Mouse (Mus musculus) kidney, embryonic 14.5 days (tissue): Measurements from ENCODE around the gene Des. TPM values are rescaled to one million over a fixed set of nuclear protein-coding genes. Genes with fewer than 3 reads are reported as not detected.

Experiments
- ATAC-seq: fragments of 200-750 bp; cut with Nextera tagmentation; 2 replicates; pipeline ENCODE4 v1.8.0; 2017; ENCODE audit warnings: moderate number of reproducible peaks, mild to moderate bottlenecking, moderate TSS enrichment, moderate library complexity; ENCODE audit not compliant: low FRiP score, low TSS enrichment
- H3K27ac ChIP-seq: fragments of 300-500 bp; sonication (generic); 2 replicates; pipeline ENCODE4 v1.5.1; 2014; ENCODE audit warnings: low read depth, mild to moderate bottlenecking, low read length, moderate library complexity, mixed read lengths
- H3K27me3 ChIP-seq: fragments of 300-500 bp; sonication (generic); 2 replicates; pipeline ENCODE4 v1.6.1; 2014; ENCODE audit warnings: mild to moderate bottlenecking, low read length; ENCODE audit not compliant: control insufficient read depth, insufficient read depth
- H3K36me3 ChIP-seq: fragments of 300-500 bp; sonication (generic); 2 replicates; pipeline ENCODE4 v1.6.1; 2014; ENCODE audit warnings: low read length, mixed read lengths; ENCODE audit not compliant: control insufficient read depth, insufficient read depth
- H3K4me1 ChIP-seq: fragments of 300-500 bp; sonication (generic); 2 replicates; pipeline ENCODE4 v1.6.1; 2014; ENCODE audit warnings: low read length, mixed read lengths; ENCODE audit not compliant: control insufficient read depth, insufficient read depth
- H3K4me2 ChIP-seq: fragments of 300-500 bp; sonication (generic); replicated peaks from 2 replicates; pipeline ENCODE4 v1.6.1; 2014; ENCODE audit warnings: low read depth, mild to moderate bottlenecking, low read length
- H3K4me3 ChIP-seq: fragments of 300-500 bp; sonication (generic); 2 replicates; pipeline ENCODE4 v1.5.1; 2014; ENCODE audit warnings: mild to moderate bottlenecking, low read length
- H3K9ac ChIP-seq: fragments of 300-500 bp; sonication (generic); 2 replicates; pipeline ENCODE4 v1.6.1; 2014; ENCODE audit warnings: low read depth, mild to moderate bottlenecking, low read length, moderate library complexity
- H3K9me3 ChIP-seq: fragments of 300-500 bp; sonication (generic); 2 replicates; pipeline ENCODE4 v1.6.1; 2016; ENCODE audit warnings: low read length; ENCODE audit not compliant: control insufficient read depth
- WGBS: fragments of 180-500 bp; shearing (Covaris S2); extraction: QIAGEN DNeasy Blood & Tissue Kit; methylation state at CpG from one replicate; pipeline ENCODE4 v1.1.7; 2014; 5-methylcytosine and 5-hydroxymethylcytosine counted together
- polyA plus RNA-seq: library from polyadenylated mRNA; unstranded; fragments of >200 nt; fragmentation: Nextera tagmentation; extraction: Ambion mirVana; gene quantifications from 2 replicates; pipeline ENCODE4 v1.2.1, GENCODE M21; 2014

The Des gene
- polyA plus RNA-seq, 1 experiment from 2014 or later: 41.5 TPM

DNA sequence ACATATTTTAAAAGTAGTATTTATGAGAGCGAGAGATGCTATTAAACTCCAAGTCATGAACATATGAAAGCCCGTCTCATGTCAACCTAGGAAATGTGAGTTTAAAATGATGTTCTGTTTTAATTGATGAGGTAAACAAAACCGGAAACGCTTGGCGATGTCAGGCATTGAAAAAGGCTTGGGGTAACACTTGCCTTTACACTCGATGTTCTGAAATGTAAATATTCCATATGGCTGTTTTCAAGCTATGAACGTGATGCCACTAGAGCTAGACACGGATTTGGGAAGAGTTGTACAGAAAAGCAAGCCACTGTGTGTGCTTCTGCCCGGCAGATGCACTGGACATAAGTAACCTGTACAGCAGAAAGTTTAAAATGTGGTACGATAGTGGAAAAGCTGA is 41.0 kb upstream of the Des start:
- WGBS: 90% methylated on average over 10 of the region's 10 CpGs
- peaks cover 7% of the 10 kb centered on the region; the same call in 1 of the 2 replicates for H3K4me1 ChIP-seq
- peaks cover 13% of the 10 kb centered on the region for H3K36me3 ChIP-seq
- no peaks in the 10 kb centered on the region for H3K9me3 ChIP-seq
- no peak overlapping the region for H3K27ac ChIP-seq
- no peak overlapping the region for H3K4me2 ChIP-seq
- no peak overlapping the region for H3K4me3 ChIP-seq
- no peak overlapping the region for H3K9ac ChIP-seq
- no peak for ATAC-seq
- no peaks in the 10 kb centered on the region for H3K27me3 ChIP-seq

DNA sequence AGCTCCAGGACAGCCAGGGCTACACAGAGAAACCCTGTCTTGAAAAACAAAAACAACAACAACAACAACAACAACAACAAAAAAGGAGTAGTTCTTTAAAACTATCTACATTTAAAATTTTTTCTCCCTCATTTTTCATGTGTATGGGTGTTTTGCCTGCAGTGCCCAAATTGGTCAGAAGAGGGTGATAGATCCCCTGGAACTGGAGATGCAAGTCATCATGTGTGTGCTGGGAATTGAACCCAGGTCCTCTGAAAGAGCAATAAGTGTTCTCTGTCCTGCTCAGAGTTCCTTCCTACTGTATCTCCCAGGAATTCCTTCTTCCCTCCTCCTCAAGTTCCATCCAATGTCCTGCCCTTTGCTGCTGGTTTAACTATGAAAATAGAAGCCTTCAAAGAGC is 32.7 kb upstream of the Des start:
- H3K4me3 ChIP-seq: no peak overlapping the region
- no peaks in the 10 kb centered on the region for H3K4me1 ChIP-seq
- no peak overlapping the region for H3K4me2 ChIP-seq
- no peak for ATAC-seq
- H3K27ac ChIP-seq: no peak overlapping the region
- H3K36me3 ChIP-seq: no peaks in the 10 kb centered on the region
- no peaks in the 10 kb centered on the region for H3K27me3 ChIP-seq
- H3K9me3 ChIP-seq: peaks cover 3% of the 10 kb centered on the region; the same call in 1 of the 2 replicates
- no peak overlapping the region for H3K9ac ChIP-seq

DNA sequence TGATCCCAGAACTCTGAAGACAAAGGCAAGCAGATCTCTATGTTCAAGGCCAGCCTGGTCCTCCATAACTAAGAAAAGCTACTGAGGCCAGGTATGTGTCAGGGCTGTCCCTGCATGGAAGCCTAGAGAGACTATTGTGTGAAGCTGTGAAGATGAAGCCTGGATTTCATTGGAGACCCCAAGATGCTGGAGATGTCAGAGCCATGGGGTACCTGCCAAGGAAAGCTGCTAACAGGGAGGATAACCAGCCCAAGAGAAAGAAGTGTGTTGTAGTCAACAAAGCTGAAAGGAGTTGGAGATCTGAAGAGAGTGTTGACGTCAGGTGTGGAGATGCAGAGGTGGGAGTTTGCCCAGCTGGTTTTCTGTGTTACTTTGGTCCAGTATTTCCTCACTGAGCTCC is 28.9 kb upstream of the Des start:
- WGBS: 63% methylated on average over 1 of the region's 1 CpGs
- no peaks in the 10 kb centered on the region for H3K4me1 ChIP-seq
- no peak overlapping the region for H3K27ac ChIP-seq
- no peak for ATAC-seq
- H3K27me3 ChIP-seq: no peaks in the 10 kb centered on the region
- no peak overlapping the region for H3K9ac ChIP-seq
- H3K4me2 ChIP-seq: no peak overlapping the region
- no peak overlapping the region for H3K4me3 ChIP-seq
- peaks cover 3% of the 10 kb centered on the region; the same call in 1 of the 2 replicates for H3K9me3 ChIP-seq
- H3K36me3 ChIP-seq: no peaks in the 10 kb centered on the region

DNA sequence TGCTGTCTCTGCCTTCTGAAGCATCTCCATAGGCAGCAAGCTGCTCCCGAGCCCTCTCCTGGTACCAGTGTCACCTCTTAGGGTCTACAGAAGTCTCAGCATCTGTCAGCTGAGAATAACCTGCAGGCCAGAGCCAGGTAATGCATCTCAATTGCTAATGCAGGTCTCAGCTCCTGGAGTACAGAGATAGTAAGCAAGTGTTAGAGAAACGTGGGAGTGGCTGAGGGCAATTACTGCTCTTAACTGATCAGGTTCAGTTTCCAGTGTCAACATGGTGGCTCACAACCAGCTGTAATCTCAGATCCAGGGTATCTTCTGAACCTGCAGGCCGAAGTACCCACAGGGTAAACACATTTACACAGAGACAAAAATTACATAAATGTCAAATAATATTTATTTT is 23.7 kb upstream of the Des start:
- H3K4me1 ChIP-seq: peaks cover 28% of the 10 kb centered on the region
- ATAC-seq: no peak
- 27% methylated on average over 3 of the region's 3 CpGs for WGBS
- H3K4me3 ChIP-seq: no peak overlapping the region
- no peak overlapping the region for H3K27ac ChIP-seq
- no peak overlapping the region for H3K4me2 ChIP-seq
- no peaks in the 10 kb centered on the region for H3K27me3 ChIP-seq
- no peaks in the 10 kb centered on the region for H3K36me3 ChIP-seq
- H3K9me3 ChIP-seq: no peaks in the 10 kb centered on the region
- no peak overlapping the region for H3K9ac ChIP-seq

DNA sequence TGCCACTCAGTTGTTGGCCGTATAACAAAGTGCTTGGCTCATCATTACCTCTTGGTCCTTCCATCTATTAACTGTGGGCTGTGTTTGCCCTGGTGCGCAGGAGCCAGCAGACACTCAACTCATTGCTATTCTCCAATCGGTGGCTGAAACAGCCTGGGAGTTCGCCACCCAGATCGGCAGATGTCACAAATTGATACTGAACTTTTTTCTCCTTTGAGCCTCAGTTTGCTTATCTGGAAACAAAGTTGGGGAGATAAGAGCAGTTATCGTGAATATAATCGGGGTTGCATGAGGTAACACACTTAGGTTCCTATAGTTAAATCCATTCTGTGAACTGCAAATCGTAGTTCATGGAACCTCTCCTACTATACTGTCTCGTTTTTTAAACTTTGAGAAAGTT is 23.0 kb upstream of the Des start:
- WGBS: 52% methylated on average over 9 of the region's 9 CpGs
- Histone ChIP-seq H3K27ac (no peak overlapping the region; the same call in 1 of the 2 replicates), H3K9ac (no peak overlapping the region), H3K4me1 (peaks cover 28% of the 10 kb centered on the region), H3K9me3 (no peaks in the 10 kb centered on the region), H3K36me3 (no peaks in the 10 kb centered on the region), H3K27me3 (no peaks in the 10 kb centered on the region), H3K4me2 (no peak overlapping the region), H3K4me3 (no peak overlapping the region)
- no peak for ATAC-seq

DNA sequence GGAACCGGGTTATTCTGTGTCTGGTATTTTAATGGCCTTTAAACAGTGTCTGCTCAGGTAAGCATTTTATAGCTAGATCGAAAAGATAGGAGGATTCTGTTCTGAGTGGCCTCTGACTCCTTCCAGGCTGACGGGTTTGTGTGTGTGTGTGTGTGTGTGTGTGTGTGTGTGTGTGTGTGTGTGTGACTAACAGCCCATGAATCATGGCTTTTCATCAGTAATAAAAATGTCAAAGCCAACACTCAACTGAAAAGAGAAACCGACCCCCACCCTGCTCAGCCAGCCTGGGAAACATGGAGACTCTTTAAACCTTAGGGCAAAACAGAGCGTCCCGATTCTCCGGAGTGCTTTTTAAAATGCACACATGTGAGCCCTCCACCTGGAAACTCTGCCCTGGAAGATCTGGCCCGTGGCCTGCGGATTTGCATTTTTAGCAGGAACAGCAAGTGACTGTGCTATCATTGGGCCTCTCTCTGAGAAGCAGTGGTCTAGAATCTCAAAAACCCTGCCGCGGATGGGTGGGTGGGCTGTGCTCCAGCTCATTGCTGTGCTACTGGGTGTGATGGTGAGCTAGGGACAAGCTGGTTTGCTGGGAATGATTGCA is 21.9 kb upstream of the Des start:
- Histone ChIP-seq H3K27me3 (no peaks in the 10 kb centered on the region), H3K4me1 (peaks cover 30% of the 10 kb centered on the region), H3K4me2 (peak overlapping the region; percentile 29), H3K36me3 (no peaks in the 10 kb centered on the region), H3K9ac (no peak overlapping the region), H3K9me3 (no peaks in the 10 kb centered on the region), H3K27ac (peak overlapping the region; percentile 76), H3K4me3 (no peak overlapping the region)
- WGBS: 2% methylated on average over 11 of the region's 11 CpGs
- ATAC-seq: peak; percentile 49

DNA sequence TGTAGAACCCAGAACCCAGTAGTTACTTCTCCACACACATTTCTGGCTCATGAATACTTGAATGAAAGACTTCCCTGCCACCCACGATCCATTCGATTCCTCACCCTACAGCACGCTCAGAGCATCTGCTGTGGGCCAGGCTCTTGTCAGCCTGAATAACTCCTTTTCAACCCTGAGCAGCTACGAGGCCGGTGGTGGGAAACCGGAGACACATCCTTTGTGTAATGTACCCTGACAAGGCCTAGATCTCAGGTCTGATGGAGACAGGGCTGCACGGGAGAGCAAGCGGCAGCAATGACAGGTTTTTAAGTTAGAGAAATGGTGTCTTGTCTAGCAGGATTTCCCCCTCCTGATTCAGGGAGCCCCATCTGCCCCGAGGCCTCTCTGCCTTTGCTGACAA is 20.8 kb upstream of the Des start:
- no peaks in the 10 kb centered on the region for H3K36me3 ChIP-seq
- ATAC-seq: 0 out of 2 replicates have a peak, but pooled peaks have one; percentile 28
- H3K27ac ChIP-seq: peak overlapping the region; percentile 76
- WGBS: 17% methylated on average over 9 of the region's 9 CpGs
- H3K9me3 ChIP-seq: no peaks in the 10 kb centered on the region
- H3K4me1 ChIP-seq: peaks cover 42% of the 10 kb centered on the region
- H3K27me3 ChIP-seq: no peaks in the 10 kb centered on the region
- H3K4me2 ChIP-seq: no peak overlapping the region
- H3K4me3 ChIP-seq: no peak overlapping the region
- no peak overlapping the region; the same call in 1 of the 2 replicates for H3K9ac ChIP-seq

DNA sequence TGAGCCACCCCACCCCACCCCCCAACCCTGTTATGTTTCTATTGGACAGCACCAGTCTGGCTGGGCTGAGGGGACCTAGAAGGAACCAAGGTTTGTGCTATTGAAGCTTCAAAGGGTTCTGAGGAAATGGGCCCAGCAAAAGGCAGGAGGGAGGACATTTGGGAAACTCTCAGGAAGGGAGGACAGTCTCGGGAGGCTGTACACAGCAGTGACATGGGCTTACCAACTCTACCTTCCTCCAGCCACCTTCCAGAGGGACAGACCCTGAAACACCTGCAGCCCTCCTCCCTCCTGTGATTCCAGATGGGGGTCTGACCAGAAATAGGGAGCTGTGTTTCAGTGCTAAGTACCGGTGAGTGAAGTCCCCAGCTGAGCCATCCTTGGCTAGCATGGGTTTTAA is 19.6 kb upstream of the Des start:
- ATAC-seq: no peak
- Histone ChIP-seq H3K27me3 (no peaks in the 10 kb centered on the region), H3K4me1 (peaks cover 53% of the 10 kb centered on the region), H3K9me3 (no peaks in the 10 kb centered on the region), H3K27ac (no peak overlapping the region), H3K4me3 (no peak overlapping the region), H3K4me2 (no peak overlapping the region), H3K9ac (no peak overlapping the region), H3K36me3 (no peaks in the 10 kb centered on the region)
- 76% methylated on average over 2 of the region's 2 CpGs for WGBS

DNA sequence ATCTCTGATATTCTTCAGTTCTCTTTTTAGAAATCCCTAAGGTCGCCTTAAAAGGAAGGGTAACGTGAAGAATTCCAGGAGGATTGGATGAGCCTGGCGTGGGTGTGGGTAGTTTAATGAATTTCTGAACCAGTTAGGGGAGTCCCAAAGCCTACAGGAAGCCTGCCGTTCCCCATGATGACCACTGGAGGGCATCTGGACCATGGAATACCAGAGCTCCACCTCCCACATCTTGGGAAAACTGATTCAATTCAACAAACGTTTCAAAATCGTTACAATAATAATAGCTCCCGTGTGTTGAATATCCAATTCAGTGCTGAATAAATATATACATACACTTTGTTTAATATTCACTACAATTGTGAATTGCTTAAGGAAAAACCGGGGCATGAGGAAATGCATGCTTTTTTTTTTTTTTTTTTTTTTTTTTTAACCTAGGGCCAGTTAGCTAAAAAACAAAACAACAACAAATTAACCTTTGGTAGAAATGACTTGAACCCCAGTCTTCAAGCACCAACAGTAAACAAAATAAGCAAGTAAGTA is 17.2 kb upstream of the Des start:
- H3K4me1 ChIP-seq: peaks cover 49% of the 10 kb centered on the region
- WGBS: 0% methylated on average over 8 of the region's 8 CpGs
- ATAC-seq: no peak
- H3K27ac ChIP-seq: no peak overlapping the region
- H3K36me3 ChIP-seq: no peaks in the 10 kb centered on the region
- H3K27me3 ChIP-seq: no peaks in the 10 kb centered on the region
- H3K4me3 ChIP-seq: no peak overlapping the region
- H3K9ac ChIP-seq: no peak overlapping the region
- no peaks in the 10 kb centered on the region for H3K9me3 ChIP-seq
- no peak overlapping the region for H3K4me2 ChIP-seq
